Mouse (Mus musculus): ENCODE measurements around the gene Mrpl53. TPM values are rescaled to one million over a fixed set of nuclear protein-coding genes. Genes with fewer than 3 reads are reported as not detected.

The Mrpl53 gene
- polyA plus RNA-seq, 1 experiment from 2014 or later = 139 TPM

DNA sequence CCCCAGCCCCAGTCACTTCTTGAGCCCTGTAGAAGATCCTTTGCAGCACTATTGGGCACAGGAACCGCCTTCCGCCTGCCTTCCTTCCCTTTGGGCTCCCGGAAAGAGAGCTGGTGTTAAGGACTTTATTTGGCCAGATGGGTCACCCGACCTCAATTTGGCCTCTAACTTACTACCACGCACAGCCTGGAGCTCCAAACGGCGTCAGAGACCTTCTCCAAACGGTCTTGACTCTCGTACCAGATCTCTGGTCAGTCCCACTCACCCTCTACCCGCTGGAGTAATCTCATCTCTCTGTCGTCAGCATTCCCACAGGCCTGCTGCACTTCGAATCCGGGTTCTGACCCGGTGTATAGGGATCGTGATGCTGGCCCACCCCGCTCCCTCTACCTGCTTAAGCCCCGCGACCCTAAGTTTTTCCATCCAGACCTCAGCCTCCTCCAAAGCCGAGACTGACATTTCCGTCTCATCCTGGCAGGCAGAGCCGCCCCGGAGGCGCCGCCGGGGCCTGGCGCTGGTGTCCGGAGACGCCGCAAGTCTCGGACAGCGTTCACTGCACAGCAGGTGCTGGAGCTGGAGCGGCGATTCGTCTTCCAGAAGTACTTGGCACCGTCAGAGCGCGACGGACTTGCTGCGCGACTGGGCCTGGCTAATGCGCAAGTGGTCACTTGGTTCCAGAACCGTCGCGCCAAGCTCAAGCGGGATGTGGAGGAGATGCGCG is 21.5 kb upstream of the Mrpl53 start:
- no peaks in the 10 kb centered on the region for H3K9me3 ChIP-seq (ENCODE audit: control insufficient read depth, low read length)
- peak overlapping the region; percentile 33 for H3K4me3 ChIP-seq (ENCODE audit: low read length)
- peaks cover 27% of the 10 kb centered on the region; the same call in 1 of the 2 replicates for H3K27me3 ChIP-seq (ENCODE audit: control insufficient read depth, insufficient read depth, low read length)
- H3K36me3 ChIP-seq (ENCODE audit: control insufficient read depth, insufficient read depth, low read length) = 0 out of 2 replicates have a peak, but pooled peaks cover 2% of the 10 kb centered on the region
- ATAC-seq (ENCODE audit: low FRiP score, low TSS enrichment) = no peak
- H3K9ac ChIP-seq (ENCODE audit: low read depth, low read length) = peak overlapping the region; percentile 2; the same call in 1 of the 2 replicates
- H3K4me1 ChIP-seq (ENCODE audit: control insufficient read depth, insufficient read depth, low read length) = peaks cover 37% of the 10 kb centered on the region
- no peak overlapping the region for H3K27ac ChIP-seq (ENCODE audit: low read depth, low read length)
- H3K4me2 ChIP-seq (replicated peaks; ENCODE audit: low read depth, low read length) = peak overlapping the region; percentile 49
- WGBS = 2% methylated on average over 47 of the region's 47 CpGs

DNA sequence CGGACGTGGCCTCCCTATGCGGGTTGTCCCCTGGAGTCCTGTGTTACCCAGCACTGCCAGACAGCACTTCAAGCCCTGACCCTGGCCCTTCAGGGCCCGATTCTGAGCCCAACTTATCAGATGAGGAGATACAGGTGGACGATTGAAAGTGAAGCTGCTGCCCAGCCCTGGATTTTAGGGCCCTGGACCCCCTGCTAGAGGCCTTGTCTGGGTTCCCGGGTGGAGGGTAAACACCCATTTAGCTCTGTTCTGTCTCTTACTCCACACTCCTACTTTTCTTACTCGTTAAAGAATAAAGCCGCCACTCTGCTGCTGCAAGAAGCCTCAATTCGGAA is 20.9 kb upstream of the Mrpl53 start:
- Histone ChIP-seq H3K36me3 (ENCODE audit: control insufficient read depth, insufficient read depth, low read length) (0 out of 2 replicates have a peak, but pooled peaks cover under 1% of the 10 kb centered on the region), H3K4me1 (ENCODE audit: control insufficient read depth, insufficient read depth, low read length) (peaks cover 41% of the 10 kb centered on the region), H3K4me3 (ENCODE audit: low read length) (peak overlapping the region; percentile 33; the same call in 1 of the 2 replicates), H3K9ac (ENCODE audit: low read depth, low read length) (peak overlapping the region; percentile 2; the same call in 1 of the 2 replicates), H3K4me2 (replicated peaks; ENCODE audit: low read depth, low read length) (peak overlapping the region; percentile 49), H3K27ac (ENCODE audit: low read depth, low read length) (no peak overlapping the region), H3K27me3 (ENCODE audit: control insufficient read depth, insufficient read depth, low read length) (peaks cover 27% of the 10 kb centered on the region; the same call in 1 of the 2 replicates), H3K9me3 (ENCODE audit: control insufficient read depth, low read length) (no peaks in the 10 kb centered on the region)
- 22% methylated on average over 9 of the region's 9 CpGs for WGBS
- ATAC-seq (ENCODE audit: low FRiP score, low TSS enrichment) = no peak

DNA sequence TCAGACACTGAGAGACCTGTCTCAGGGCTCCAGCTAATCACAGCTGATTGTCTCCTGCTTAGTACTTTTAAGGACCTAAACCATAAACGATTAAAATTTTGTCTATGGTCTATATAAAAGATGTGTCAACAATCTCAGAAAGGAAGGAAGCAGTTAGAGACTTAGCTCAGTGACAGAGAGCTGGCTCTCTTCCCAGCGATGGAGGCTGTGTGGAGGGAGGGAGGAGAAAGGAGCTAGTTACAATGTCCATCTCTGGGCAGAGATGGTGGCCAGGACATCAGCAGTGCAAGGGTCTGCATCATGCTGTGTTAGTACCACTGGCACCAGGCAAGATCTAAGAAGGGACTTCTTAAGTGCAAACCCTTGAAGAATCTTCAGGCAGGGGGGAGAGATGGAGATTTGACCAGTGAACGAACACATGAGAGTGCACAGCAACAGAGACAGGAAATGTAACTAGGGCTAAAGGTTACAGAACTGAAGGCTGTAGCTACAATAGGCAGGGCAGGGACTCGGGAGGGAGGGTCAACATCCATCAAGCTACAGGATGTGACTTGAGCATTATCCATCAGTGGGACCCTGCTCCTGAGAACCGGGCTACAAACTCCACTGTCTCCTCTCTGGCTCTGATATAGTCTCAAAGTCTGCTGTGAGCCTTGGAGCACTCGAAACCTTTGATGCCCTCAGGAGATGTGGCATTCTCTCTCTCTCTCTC is 16.3 kb upstream of the Mrpl53 start:
- Histone ChIP-seq H3K9ac (ENCODE audit: low read depth, low read length) (no peak overlapping the region), H3K4me2 (replicated peaks; ENCODE audit: low read depth, low read length) (no peak overlapping the region), H3K27ac (ENCODE audit: low read depth, low read length) (no peak overlapping the region), H3K4me1 (ENCODE audit: control insufficient read depth, insufficient read depth, low read length) (peaks cover 10% of the 10 kb centered on the region; the same call in 1 of the 2 replicates), H3K9me3 (ENCODE audit: control insufficient read depth, low read length) (no peaks in the 10 kb centered on the region; the same call in 1 of the 2 replicates), H3K36me3 (ENCODE audit: control insufficient read depth, insufficient read depth, low read length) (no peaks in the 10 kb centered on the region), H3K4me3 (ENCODE audit: low read length) (no peak overlapping the region), H3K27me3 (ENCODE audit: control insufficient read depth, insufficient read depth, low read length) (peaks cover 12% of the 10 kb centered on the region; the same call in 1 of the 2 replicates)
- ATAC-seq (ENCODE audit: low FRiP score, low TSS enrichment) = no peak
- 35% methylated on average over 6 of the region's 6 CpGs for WGBS

DNA sequence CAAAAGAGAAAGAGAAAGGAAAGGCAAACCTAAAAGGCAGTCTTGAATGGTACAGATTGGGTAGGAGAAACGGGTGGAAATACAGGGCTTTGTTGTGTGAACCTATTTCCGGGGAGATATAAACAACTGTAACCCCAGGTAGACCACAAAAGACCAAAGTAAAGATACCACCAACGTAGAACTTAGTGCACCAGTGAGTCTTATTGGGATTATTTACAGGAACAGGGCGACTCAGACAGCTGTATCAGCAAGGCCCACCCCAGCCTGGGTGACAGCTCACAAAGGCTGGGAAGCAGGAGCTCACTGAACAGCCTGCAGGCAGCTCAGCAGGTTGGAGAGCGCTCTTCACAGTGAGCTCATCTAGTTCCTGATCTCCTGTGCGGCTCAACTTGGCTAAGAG is 12.9 kb upstream of the Mrpl53 start:
- Histone ChIP-seq H3K27ac (ENCODE audit: low read depth, low read length) (no peak overlapping the region), H3K9me3 (ENCODE audit: control insufficient read depth, low read length) (no peaks in the 10 kb centered on the region; the same call in 1 of the 2 replicates), H3K4me2 (replicated peaks; ENCODE audit: low read depth, low read length) (no peak overlapping the region), H3K4me1 (ENCODE audit: control insufficient read depth, insufficient read depth, low read length) (0 out of 2 replicates have a peak, but pooled peaks cover 5% of the 10 kb centered on the region), H3K4me3 (ENCODE audit: low read length) (no peak overlapping the region), H3K27me3 (ENCODE audit: control insufficient read depth, insufficient read depth, low read length) (no peaks in the 10 kb centered on the region), H3K36me3 (ENCODE audit: control insufficient read depth, insufficient read depth, low read length) (no peaks in the 10 kb centered on the region), H3K9ac (ENCODE audit: low read depth, low read length) (no peak overlapping the region)
- ATAC-seq (ENCODE audit: low FRiP score, low TSS enrichment) = no peak
- WGBS = 53% methylated on average over 6 of the region's 6 CpGs

DNA sequence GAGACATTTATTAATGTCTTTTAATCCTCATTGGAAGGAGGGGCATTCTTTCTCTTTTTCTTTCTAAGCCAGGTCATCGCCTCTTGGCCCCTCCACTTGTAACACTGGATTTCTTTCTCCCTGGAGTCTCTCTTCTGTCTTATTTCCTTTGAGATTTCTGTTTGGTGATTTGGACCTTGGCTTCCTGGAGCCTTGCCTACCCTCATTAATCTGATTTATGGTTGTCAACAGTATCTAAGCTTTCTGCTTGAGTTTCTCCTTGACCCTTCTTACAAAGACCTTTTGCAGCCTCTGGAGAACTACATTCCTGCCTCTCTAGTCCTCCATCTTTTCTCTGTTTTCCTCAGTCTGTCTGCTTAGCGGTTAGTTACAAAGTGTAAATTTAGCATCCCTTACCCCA is 10.4 kb upstream of the Mrpl53 start:
- no peak for ATAC-seq (ENCODE audit: low FRiP score, low TSS enrichment)
- Histone ChIP-seq H3K27me3 (ENCODE audit: control insufficient read depth, insufficient read depth, low read length) (no peaks in the 10 kb centered on the region), H3K4me2 (replicated peaks; ENCODE audit: low read depth, low read length) (no peak overlapping the region), H3K27ac (ENCODE audit: low read depth, low read length) (no peak overlapping the region; the same call in 1 of the 2 replicates), H3K36me3 (ENCODE audit: control insufficient read depth, insufficient read depth, low read length) (no peaks in the 10 kb centered on the region), H3K4me3 (ENCODE audit: low read length) (no peak overlapping the region), H3K9me3 (ENCODE audit: control insufficient read depth, low read length) (no peaks in the 10 kb centered on the region; the same call in 1 of the 2 replicates), H3K4me1 (ENCODE audit: control insufficient read depth, insufficient read depth, low read length) (peaks cover 11% of the 10 kb centered on the region), H3K9ac (ENCODE audit: low read depth, low read length) (no peak overlapping the region)
- WGBS = 23% methylated on average over 2 of the region's 2 CpGs

DNA sequence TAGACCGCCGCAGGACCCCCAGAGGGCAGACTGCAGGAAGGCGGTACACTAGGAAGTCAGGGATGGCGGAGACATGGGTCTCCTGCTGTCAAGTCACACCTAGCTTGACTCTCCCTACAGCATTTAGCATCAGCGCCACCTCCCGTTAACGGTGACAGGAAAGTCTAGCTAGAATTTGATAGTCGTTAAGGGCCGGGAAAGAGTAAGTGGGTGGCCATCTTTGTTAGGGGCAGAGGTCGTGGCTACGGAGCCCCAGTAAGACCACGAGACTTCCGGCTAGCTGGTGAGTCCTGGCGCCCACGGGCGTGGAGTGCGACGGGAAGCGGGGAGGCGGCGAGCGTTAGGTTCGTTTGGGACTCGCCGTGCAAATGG is 7.5 kb upstream of the Mrpl53 start, which contains the start of the genes Ccdc142 and Gm42688:
TSS of gene Ccdc142 (plus strand) at position 286 of the 372 bp plus-strand sequence.
TSS of gene Gm42688 (plus strand) at position 302 of the 372 bp plus-strand sequence.
- peak within 1 kb of the TSS; percentile 99 for H3K4me2 ChIP-seq (replicated peaks; ENCODE audit: low read depth, low read length)
- H3K27me3 ChIP-seq (ENCODE audit: control insufficient read depth, insufficient read depth, low read length) = no peaks in the 10 kb centered on the region
- H3K27ac ChIP-seq (ENCODE audit: low read depth, low read length) = peak within 1 kb of the TSS; percentile 12; the same call in 1 of the 2 replicates
- H3K36me3 ChIP-seq (ENCODE audit: control insufficient read depth, insufficient read depth, low read length) = no peaks in the 10 kb centered on the region
- H3K9ac ChIP-seq (ENCODE audit: low read depth, low read length) = peak within 1 kb of the TSS; percentile 64
- WGBS = under 1% methylated on average over 25 of the region's 25 CpGs
- H3K9me3 ChIP-seq (ENCODE audit: control insufficient read depth, low read length) = no peaks in the 10 kb centered on the region
- ATAC-seq (ENCODE audit: low FRiP score, low TSS enrichment) = peak; percentile 86
- peak within 1 kb of the TSS; percentile 49 for H3K4me3 ChIP-seq (ENCODE audit: low read length)
- peaks cover 11% of the 10 kb centered on the region for H3K4me1 ChIP-seq (ENCODE audit: control insufficient read depth, insufficient read depth, low read length)

DNA sequence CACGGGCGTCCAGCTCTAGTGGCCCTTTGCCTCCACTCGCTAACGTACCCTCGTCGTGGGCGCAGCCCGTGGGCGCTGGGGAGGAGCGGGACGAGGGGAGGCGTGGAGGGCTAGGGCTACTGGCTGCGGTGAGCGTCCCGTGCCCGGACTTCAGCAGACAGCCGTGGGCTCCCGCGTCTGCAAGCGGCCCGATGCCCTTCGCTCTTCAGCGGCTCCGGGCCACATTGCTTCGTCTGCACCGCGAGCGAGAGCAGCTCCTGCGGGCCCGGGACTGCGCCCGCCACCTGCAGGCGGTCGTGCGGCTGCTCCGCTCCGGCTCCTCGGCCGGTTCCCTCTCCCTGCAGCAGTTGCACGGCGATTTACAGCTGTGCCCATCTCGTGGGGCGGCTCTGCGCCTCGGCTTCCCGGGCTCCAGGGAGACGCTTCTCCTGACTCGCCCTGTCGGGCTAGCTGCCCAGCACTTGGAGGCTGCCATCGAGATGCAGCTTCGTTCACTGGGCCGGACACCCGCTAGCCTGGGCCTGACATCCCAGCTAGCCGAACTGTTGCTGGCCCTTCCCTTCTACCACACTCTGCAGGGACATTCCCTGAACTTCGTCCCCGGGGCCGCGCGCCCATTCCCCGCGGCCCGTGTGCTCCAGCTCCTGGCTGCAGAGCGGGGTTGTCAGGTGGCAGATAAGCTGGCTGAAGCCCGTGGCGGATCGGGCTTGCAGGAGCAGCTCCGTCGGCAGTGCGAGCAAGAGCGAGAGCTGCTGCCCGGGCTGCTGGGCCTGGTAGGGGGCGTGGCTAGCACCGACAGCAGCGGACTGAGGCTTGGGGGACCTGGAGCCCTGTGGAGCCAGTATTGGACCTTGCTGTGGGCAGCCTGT is 6.9 kb upstream of the Mrpl53 start:
- Histone ChIP-seq H3K9me3 (ENCODE audit: control insufficient read depth, low read length) (no peaks in the 10 kb centered on the region), H3K4me1 (ENCODE audit: control insufficient read depth, insufficient read depth, low read length) (peaks cover 11% of the 10 kb centered on the region), H3K27me3 (ENCODE audit: control insufficient read depth, insufficient read depth, low read length) (no peaks in the 10 kb centered on the region), H3K4me3 (ENCODE audit: low read length) (peak overlapping the region; percentile 49), H3K36me3 (ENCODE audit: control insufficient read depth, insufficient read depth, low read length) (no peaks in the 10 kb centered on the region), H3K9ac (ENCODE audit: low read depth, low read length) (peak overlapping the region; percentile 64), H3K4me2 (replicated peaks; ENCODE audit: low read depth, low read length) (peak overlapping the region; percentile 99), H3K27ac (ENCODE audit: low read depth, low read length) (peak overlapping the region; percentile 12; the same call in 1 of the 2 replicates)
- peak; percentile 80 for ATAC-seq (ENCODE audit: low FRiP score, low TSS enrichment)
- WGBS = under 1% methylated on average over 73 of the region's 74 CpGs

DNA sequence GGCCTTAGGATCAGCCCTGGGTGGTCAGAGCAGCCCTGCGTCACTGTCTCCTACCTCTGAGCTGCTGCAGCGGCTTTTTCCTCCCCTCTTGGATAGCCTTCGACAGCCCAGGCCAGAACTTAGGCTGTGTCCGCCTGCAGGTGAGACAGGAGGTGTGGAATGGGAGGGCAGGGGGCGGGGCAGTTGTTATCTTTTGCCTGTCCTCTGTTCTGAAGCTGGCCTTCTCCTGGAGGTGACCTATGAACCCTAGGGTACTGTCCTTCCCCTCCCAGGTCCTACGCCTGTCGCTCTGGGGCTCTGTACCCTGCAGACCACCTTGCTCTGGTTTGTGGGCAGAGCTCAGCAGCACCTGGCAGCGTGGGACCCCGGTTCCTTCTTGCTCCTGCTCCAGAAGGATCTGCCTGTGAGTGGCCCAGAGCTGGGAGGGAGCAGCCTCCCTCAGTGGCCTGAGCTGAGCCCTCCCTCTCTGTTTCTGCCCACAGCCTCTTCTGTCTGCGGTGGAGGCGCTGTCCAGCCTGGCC is 5.7 kb upstream of the Mrpl53 start:
- no peak for ATAC-seq (ENCODE audit: low FRiP score, low TSS enrichment)

More for the DNA sequence above, 5.7 kb upstream of the Mrpl53 start:
- no peaks in the 10 kb centered on the region for H3K27me3 ChIP-seq (ENCODE audit: control insufficient read depth, insufficient read depth, low read length)
- WGBS = 48% methylated on average over 11 of the region's 11 CpGs
- no peaks in the 10 kb centered on the region for H3K36me3 ChIP-seq (ENCODE audit: control insufficient read depth, insufficient read depth, low read length)
- no peak overlapping the region; the same call in 1 of the 2 replicates for H3K4me2 ChIP-seq (replicated peaks; ENCODE audit: low read depth, low read length)
- peaks cover 11% of the 10 kb centered on the region for H3K4me1 ChIP-seq (ENCODE audit: control insufficient read depth, insufficient read depth, low read length)
- no peak overlapping the region for H3K4me3 ChIP-seq (ENCODE audit: low read length)
- no peak overlapping the region; the same call in 1 of the 2 replicates for H3K9ac ChIP-seq (ENCODE audit: low read depth, low read length)
- no peaks in the 10 kb centered on the region for H3K9me3 ChIP-seq (ENCODE audit: control insufficient read depth, low read length)
- no peak overlapping the region for H3K27ac ChIP-seq (ENCODE audit: low read depth, low read length)

All from kidney, embryonic 14.5 days (tissue).